Mouse (Mus musculus): ENCODE data around the gene Rap1b. TPM values are rescaled to one million over a fixed set of nuclear protein-coding genes. Genes with fewer than 3 reads are reported as not detected.
A peak's percentile ranks its signal among the peaks of the same experiment; 100 is the strongest.

The Rap1b gene
- total and polyA plus RNA-seq, 2 experiments from 2014 or later: 46.1 to 105 TPM

GRCm38 (mm10) chr10:117792141-117793091 lies 53.4 kb downstream of the Rap1b start, which contains the start of gene Nup107:
Nup107 (minus strand) TSS chr10:117792705.
- ATAC-seq (ENCODE audit: insufficient read depth, low read depth) (peak; percentile 98), DNase-seq (ENCODE audit: low spot score) (peak; percentile 99)
- Histone ChIP-seq H3K4me1 (ENCODE audit: control insufficient read depth, insufficient read depth) (peaks cover 15% of the 10 kb centered on the region), H3K27me3 (ENCODE audit: control insufficient read depth, insufficient read depth, low read length) (no peaks in the 10 kb centered on the region), H3K9me3 (replicated peaks; ENCODE audit: control insufficient read depth, low read length) (0 out of 2 replicates have a peak, but pooled peaks cover 5% of the 10 kb centered on the region), H3K36me3 (replicated peaks; ENCODE audit: control insufficient read depth, insufficient read depth, low read length) (peaks cover 7% of the 10 kb centered on the region), H3K4me3 (ENCODE audit: low read depth, low read length) (peak within 1 kb of the TSS; percentile 96), H3K27ac (ENCODE audit: low read depth) (peak within 1 kb of the TSS; percentile 85), H3K4me2 (ENCODE audit: low read depth, low read length) (peak within 1 kb of the TSS; percentile 98), H3K9ac (replicated peaks; ENCODE audit: low read depth, low read length) (peak within 1 kb of the TSS; percentile 84)
- WGBS: under 1% methylated on average over 75 of the region's 75 CpGs
- TF ChIP-seq EP300 (IDR thresholded peaks at IDR 0.05; ENCODE audit: low read depth) (no peak), CTCF (IDR thresholded peaks at IDR 0.05; ENCODE audit: low read depth) (no peak)

DNA sequence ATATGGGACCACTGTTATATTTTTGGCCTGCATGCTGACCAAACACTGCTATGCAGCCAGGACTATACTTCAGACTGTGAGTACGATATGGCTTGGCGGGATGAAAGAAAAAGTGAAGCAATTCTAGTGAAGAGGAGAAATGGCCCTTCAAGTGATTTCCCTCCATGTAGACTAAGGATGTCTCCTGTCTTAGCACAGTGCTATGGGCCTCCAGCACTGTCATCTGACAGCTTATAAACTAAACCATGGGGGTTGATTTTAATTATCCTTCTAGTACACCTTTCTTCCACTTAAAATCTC lies 54.7 kb downstream of the Rap1b start:
- H3K9ac ChIP-seq (replicated peaks; ENCODE audit: low read depth, low read length): peak overlapping the region; percentile 84; the same call in 1 of the 2 replicates
- no peaks in the 10 kb centered on the region for H3K27me3 ChIP-seq (ENCODE audit: control insufficient read depth, insufficient read depth, low read length)
- H3K4me3 ChIP-seq (ENCODE audit: low read depth, low read length): no peak overlapping the region
- peak overlapping the region; percentile 98; the same call in 1 of the 2 replicates for H3K4me2 ChIP-seq (ENCODE audit: low read depth, low read length)
- TF ChIP-seq EP300 (IDR thresholded peaks at IDR 0.05; ENCODE audit: low read depth): no peak
- TF ChIP-seq CTCF (IDR thresholded peaks at IDR 0.05; ENCODE audit: low read depth): no peak
- ATAC-seq (ENCODE audit: insufficient read depth, low read depth): no peak
- WGBS: 87% methylated on average over 2 of the region's 2 CpGs
- H3K9me3 ChIP-seq (replicated peaks; ENCODE audit: control insufficient read depth, low read length): 0 out of 2 replicates have a peak, but pooled peaks cover under 1% of the 10 kb centered on the region
- no peak for DNase-seq (ENCODE audit: low spot score)
- H3K4me1 ChIP-seq (ENCODE audit: control insufficient read depth, insufficient read depth): peaks cover 15% of the 10 kb centered on the region
- H3K27ac ChIP-seq (ENCODE audit: low read depth): no peak overlapping the region
- H3K36me3 ChIP-seq (replicated peaks; ENCODE audit: control insufficient read depth, insufficient read depth, low read length): peaks cover 20% of the 10 kb centered on the region

DNA sequence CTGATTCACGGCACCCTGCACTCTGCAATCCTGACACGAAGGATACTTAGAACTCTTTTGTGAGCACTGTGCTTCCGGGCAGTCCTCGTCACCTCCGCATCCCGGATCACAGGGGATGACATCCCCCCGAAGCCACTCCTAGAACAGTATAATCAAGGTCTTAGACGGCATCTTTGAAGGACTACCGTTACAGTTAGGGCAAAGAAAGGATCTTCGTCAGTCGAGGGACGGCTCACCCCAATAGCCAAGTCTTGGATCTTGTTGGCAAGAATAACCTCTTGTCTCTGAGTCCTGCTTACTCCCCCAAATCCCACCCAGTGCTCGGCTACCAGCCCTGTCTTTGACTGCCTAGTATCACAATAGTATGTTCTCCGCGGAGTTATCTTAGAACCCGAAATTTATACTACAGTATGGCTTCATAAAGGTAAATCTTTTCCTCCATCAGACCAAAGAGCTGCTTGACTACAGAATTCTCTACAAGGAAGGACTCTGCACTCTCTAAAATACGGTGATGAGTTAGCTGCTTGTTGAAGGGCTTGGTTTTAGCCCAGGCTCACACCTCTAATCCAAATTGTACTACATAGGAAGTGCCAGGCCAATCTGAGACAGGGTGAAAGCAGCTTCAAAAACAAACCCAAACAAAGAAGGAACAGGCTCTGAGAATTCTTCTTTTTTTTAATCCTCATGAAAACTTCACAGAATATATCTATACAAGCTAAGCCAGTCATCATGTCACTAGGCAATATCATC lies 55.2 kb downstream of the Rap1b start:
- Histone ChIP-seq H3K4me3 (ENCODE audit: low read depth, low read length) (no peak overlapping the region), H3K27me3 (ENCODE audit: control insufficient read depth, insufficient read depth, low read length) (no peaks in the 10 kb centered on the region), H3K27ac (ENCODE audit: low read depth) (no peak overlapping the region), H3K4me1 (ENCODE audit: control insufficient read depth, insufficient read depth) (peaks cover 15% of the 10 kb centered on the region), H3K9ac (replicated peaks; ENCODE audit: low read depth, low read length) (no peak overlapping the region), H3K36me3 (replicated peaks; ENCODE audit: control insufficient read depth, insufficient read depth, low read length) (peaks cover 25% of the 10 kb centered on the region), H3K9me3 (replicated peaks; ENCODE audit: control insufficient read depth, low read length) (no peaks in the 10 kb centered on the region), H3K4me2 (ENCODE audit: low read depth, low read length) (no peak overlapping the region)
- WGBS: 90% methylated on average over 17 of the region's 17 CpGs
- DNase-seq (ENCODE audit: low spot score) (no peak), ATAC-seq (ENCODE audit: insufficient read depth, low read depth) (no peak)
- no peak for TF ChIP-seq CTCF (IDR thresholded peaks at IDR 0.05; ENCODE audit: low read depth)

DNA sequence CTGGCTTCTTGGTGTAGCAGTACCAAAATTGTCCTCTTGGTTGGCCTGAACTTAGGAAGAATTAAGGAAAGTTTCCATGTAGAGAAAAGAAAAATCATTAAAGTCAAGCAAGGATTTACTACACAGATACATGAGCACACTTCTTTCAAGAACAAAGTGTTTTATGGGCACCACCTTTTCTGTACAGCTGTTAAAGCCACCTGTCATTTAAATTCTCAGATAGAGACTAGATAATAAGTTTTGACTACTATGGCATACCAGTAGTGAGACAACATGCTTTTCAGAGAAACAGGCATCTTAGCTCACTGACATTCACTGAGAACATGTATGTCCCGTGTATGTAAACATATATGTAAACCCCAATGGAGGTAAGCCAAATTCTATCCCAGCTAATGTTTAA lies 55.8 kb downstream of the Rap1b start:
- Histone ChIP-seq H3K4me3 (ENCODE audit: low read depth, low read length) (no peak overlapping the region), H3K27ac (ENCODE audit: low read depth) (no peak overlapping the region), H3K9me3 (replicated peaks; ENCODE audit: control insufficient read depth, low read length) (no peaks in the 10 kb centered on the region), H3K27me3 (ENCODE audit: control insufficient read depth, insufficient read depth, low read length) (no peaks in the 10 kb centered on the region), H3K4me1 (ENCODE audit: control insufficient read depth, insufficient read depth) (peaks cover 15% of the 10 kb centered on the region), H3K36me3 (replicated peaks; ENCODE audit: control insufficient read depth, insufficient read depth, low read length) (peaks cover 31% of the 10 kb centered on the region), H3K4me2 (ENCODE audit: low read depth, low read length) (no peak overlapping the region), H3K9ac (replicated peaks; ENCODE audit: low read depth, low read length) (no peak overlapping the region)
- 95% methylated on average over 1 of the region's 1 CpGs for WGBS
- no peak for TF ChIP-seq EP300 (IDR thresholded peaks at IDR 0.05; ENCODE audit: low read depth)
- TF ChIP-seq CTCF (IDR thresholded peaks at IDR 0.05; ENCODE audit: low read depth): no peak
- DNase-seq (ENCODE audit: low spot score): no peak
- no peak for ATAC-seq (ENCODE audit: insufficient read depth, low read depth)

GRCm38 (mm10) chr10:117784646-117785045 lies 61.2 kb downstream of the Rap1b start:
- no peaks in the 10 kb centered on the region for H3K4me1 ChIP-seq (ENCODE audit: control insufficient read depth, insufficient read depth)
- ATAC-seq (ENCODE audit: insufficient read depth, low read depth) (no peak), DNase-seq (ENCODE audit: low spot score) (no peak)
- H3K4me3 ChIP-seq (ENCODE audit: low read depth, low read length): no peak overlapping the region
- TF ChIP-seq CTCF (IDR thresholded peaks at IDR 0.05; ENCODE audit: low read depth): no peak
- no peak for TF ChIP-seq EP300 (IDR thresholded peaks at IDR 0.05; ENCODE audit: low read depth)
- H3K9ac ChIP-seq (replicated peaks; ENCODE audit: low read depth, low read length): no peak overlapping the region
- H3K9me3 ChIP-seq (replicated peaks; ENCODE audit: control insufficient read depth, low read length): no peaks in the 10 kb centered on the region
- WGBS: 86% methylated on average over 7 of the region's 7 CpGs
- H3K4me2 ChIP-seq (ENCODE audit: low read depth, low read length): no peak overlapping the region
- H3K36me3 ChIP-seq (replicated peaks; ENCODE audit: control insufficient read depth, insufficient read depth, low read length): peaks cover 75% of the 10 kb centered on the region
- no peak overlapping the region for H3K27ac ChIP-seq (ENCODE audit: low read depth)
- no peaks in the 10 kb centered on the region for H3K27me3 ChIP-seq (ENCODE audit: control insufficient read depth, insufficient read depth, low read length)

All from heart, postnatal 0 days (tissue).